Mouse (Mus musculus): ENCODE data around the gene Ankrd36. TPM values are rescaled to one million over a fixed set of nuclear protein-coding genes. Genes with fewer than 3 reads are reported as not detected.

Gene Ankrd36
- total RNA-seq, 1 experiment from 2014 or later = not detected

DNA sequence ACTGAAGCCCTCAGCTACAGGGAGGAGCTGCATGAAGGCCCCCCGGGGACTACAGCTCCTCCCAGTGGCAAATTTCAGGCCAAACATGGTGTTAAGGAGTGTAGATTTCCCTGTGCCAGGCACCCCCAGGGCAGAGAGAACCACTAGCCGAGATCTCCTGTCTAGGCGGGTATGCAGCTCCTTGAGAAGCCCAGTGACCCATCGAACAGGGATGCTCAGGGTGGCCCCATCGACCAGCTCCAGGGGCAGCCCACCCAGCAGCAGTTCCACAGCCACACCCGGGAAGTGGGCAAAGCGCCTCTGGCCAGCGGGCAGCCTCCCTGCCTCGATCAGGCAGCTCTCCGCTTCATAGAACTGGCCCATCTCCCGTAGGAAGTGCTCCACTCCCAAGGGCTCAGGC lies 146.8 kb downstream of the Ankrd36 start:
- no peak for ATAC-seq (ENCODE audit: extremely low read depth, insufficient number of reproducible peaks, low FRiP score, poor library complexity, severe bottlenecking)

GRCm38 (mm10) chr11:5716938-5717705 lies 147.6 kb downstream of the Ankrd36 start:
- ATAC-seq (ENCODE audit: extremely low read depth, insufficient number of reproducible peaks, low FRiP score, poor library complexity, severe bottlenecking) = no peak

DNA sequence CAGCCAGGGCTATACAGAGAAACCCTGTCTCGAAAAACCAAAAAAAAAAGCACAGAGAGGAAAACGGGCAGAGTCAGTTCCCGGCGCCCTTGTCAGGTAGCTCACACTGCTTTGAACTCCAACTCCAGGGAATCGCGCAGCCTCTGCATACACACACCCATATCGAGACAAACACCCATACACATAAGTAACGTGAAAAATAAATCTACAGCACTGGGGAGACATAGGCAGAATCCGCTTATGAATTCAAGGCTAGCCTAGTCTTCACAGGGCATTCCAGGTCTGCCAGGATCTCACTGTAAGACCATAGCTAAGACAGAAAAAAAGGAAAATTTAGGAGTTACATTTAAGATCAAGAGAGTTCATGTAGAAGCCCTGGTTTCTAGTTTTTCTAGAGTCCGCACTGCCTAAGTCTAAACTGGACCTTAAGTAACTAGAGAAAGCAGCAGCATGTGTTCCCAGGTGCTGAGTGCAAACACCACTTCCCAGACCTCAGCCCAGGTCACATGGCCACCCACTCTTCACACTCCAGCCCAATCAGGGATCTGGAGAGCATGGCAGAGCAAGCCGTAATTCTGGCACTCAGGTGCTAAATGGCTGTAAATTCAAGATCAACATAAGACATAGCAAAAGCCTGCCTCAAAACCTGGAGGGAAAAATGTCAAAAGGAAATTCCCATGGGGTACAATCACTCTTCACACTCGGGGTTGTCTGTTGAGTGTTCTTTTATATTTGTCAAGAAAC lies 149.3 kb downstream of the Ankrd36 start:
- ATAC-seq (ENCODE audit: extremely low read depth, insufficient number of reproducible peaks, low FRiP score, poor library complexity, severe bottlenecking) = no peak

GRCm38 (mm10) chr11:5729582-5729981 lies 160.1 kb downstream of the Ankrd36 start:
- ATAC-seq (ENCODE audit: extremely low read depth, insufficient number of reproducible peaks, low FRiP score, poor library complexity, severe bottlenecking) = no peak

GRCm38 (mm10) chr11:5732401-5732800 lies 162.9 kb downstream of the Ankrd36 start:
- ATAC-seq (ENCODE audit: extremely low read depth, insufficient number of reproducible peaks, low FRiP score, poor library complexity, severe bottlenecking) = no peak

DNA sequence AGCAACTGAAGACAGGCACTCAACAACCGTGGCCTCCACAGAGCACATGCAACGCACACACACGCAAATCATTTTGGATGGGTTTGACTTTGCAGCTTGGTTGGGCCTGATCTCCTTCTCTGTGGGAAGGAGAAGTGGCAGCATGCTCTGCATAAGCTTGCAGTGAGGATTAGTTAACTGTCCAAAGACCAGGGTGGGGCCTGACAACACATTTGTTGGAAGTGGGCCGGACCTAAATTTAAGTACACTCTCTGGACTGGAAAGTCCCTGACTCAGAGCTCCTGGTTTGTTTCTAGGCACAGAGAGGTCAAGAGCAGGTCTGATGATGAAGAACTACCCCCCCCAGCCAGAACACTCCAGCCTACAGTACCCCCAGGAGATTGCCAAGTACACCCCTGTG lies 164.8 kb downstream of the Ankrd36 start:
- ATAC-seq (ENCODE audit: extremely low read depth, insufficient number of reproducible peaks, low FRiP score, poor library complexity, severe bottlenecking) = no peak

DNA sequence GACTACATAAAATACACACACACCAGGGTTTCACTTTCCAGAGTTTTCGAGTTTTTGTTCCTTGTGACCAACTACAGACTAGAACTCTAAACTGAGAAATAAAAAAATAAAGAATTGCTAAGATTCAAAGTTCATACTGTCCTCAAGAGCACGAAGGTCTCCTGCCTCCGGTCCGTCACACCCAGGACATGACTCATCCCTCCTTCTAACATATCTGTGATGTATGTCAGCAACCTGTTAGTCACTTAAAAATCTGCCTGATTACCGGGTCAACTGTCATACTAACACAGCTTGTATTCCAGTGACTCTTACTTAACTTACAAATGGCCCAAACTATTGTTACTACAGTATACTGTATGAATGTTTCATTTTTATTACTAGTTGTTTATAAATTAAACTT lies 167.7 kb downstream of the Ankrd36 start:
- no peak for ATAC-seq (ENCODE audit: extremely low read depth, insufficient number of reproducible peaks, low FRiP score, poor library complexity, severe bottlenecking)

Other genes starting within 250 kb of the Ankrd36 start
- 1.3 and 1.4 TPM in 2 replicates for gene Znrf3, start 124.8 kb upstream of the Ankrd36 start, total RNA-seq (2017)
- gene Xbp1, start 49.0 kb upstream of the Ankrd36 start, total RNA-seq (2017) = 179 and 183 TPM in 2 replicates
- gene Ccdc117, start 27.5 kb upstream of the Ankrd36 start, total RNA-seq (2017) = 40.0 and 42.0 TPM in 2 replicates
- 29.9 and 38.4 TPM in 2 replicates for gene Mrps24, start 146.0 kb downstream of the Ankrd36 start, total RNA-seq (2017)
- gene Urgcp, start 192.7 kb downstream of the Ankrd36 start, total RNA-seq (2017) = 6.8 and 7.2 TPM in 2 replicates
- gene Dbnl, start 218.8 kb downstream of the Ankrd36 start, total RNA-seq (2017) = 166 and 167 TPM in 2 replicates
- gene Pgam2, start 234.0 kb downstream of the Ankrd36 start, total RNA-seq (2017) = 1.3 TPM in 1 of 2 replicates, not detected in the other